Mouse (Mus musculus): ENCODE results near the gene Crygb. TPM values are rescaled to one million over a fixed set of nuclear protein-coding genes. Genes with fewer than 3 reads are reported as not detected.

The Crygb gene
- polyA plus RNA-seq (2017; shearing (Covaris generic)) = not detected

GRCm38 (mm10) chr1:65082188-65082587 lies at the start of gene Crygb:
Gene Crygb, minus strand, starts transcription at chr1:65082288.

GRCm38 (mm10) chr1:65122574-65123372 lies 40.7 kb upstream of the Crygb start, which contains the start of gene D630023F18Rik:
Gene D630023F18Rik, minus strand, starts transcription at chr1:65123214.

GRCm38 (mm10) chr1:65119438-65119837 lies 37.4 kb upstream of the Crygb start, which contains the start of gene Gm28845:
Gene Gm28845, minus strand, starts transcription at chr1:65119558.

GRCm38 (mm10) chr1:65103273-65103672 lies 21.2 kb upstream of the Crygb start, which contains the start of gene Cryga:
Gene Cryga, minus strand, starts transcription at chr1:65103373.

GRCm38 (mm10) chr1:65073589-65073988 lies 8.5 kb downstream of the Crygb start, which contains the start of gene Crygc:
Gene Crygc, minus strand, starts transcription at chr1:65073689.

GRCm38 (mm10) chr1:65063352-65063751 lies 18.7 kb downstream of the Crygb start, which contains the start of gene Crygd:
Gene Crygd, minus strand, starts transcription at chr1:65063452.

GRCm38 (mm10) chr1:65050952-65051351 lies 31.1 kb downstream of the Crygb start, which contains the start of gene Cryge:
Gene Cryge, minus strand, starts transcription at chr1:65051149.

DNA sequence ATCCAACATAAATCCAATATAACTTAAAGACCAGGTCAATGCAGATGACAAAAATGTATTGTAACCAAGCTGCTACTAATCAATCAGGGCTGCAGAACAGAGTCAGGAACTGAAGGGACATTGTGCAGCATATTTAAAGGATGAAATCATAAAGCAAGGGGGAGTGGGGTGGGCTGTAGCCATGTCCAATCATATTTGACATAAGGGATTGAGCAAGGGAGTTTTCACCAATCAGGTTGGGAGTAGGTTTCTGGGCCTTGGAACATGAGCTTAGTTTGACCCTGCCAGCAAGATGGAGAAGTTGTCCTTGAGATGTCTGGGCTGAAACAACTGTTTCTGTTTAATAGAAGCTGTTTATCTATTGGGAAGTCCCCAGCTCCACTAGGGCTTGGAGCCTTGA lies 49.4 kb downstream of the Crygb start, which contains the start of gene Akr1cl:
Akr1cl (minus strand) TSS at position 119 of the 400 bp plus-strand sequence.

Other genes with a start within 250 kb of the Crygb start
- gene Plekhm3, start 125.5 kb downstream of the Crygb start, polyA plus RNA-seq (2017; shearing (Covaris generic)) = 1 to 10 TPM; 2.5 to 3.0 TPM
- under 1 TPM in 1 of 2 experiments, not detected in 1; 0.86 TPM for gene Akr1cl, start 49.5 kb downstream of the Crygb start, polyA plus RNA-seq (2017; shearing (Covaris generic))
- gene Cryge, start 31.1 kb downstream of the Crygb start, polyA plus RNA-seq (2017; shearing (Covaris generic)) = not detected
- not detected for gene Crygd, start 18.8 kb downstream of the Crygb start, polyA plus RNA-seq (2017; shearing (Covaris generic))
- not detected for gene Crygc, start 8.6 kb downstream of the Crygb start, polyA plus RNA-seq (2017; shearing (Covaris generic))
- gene Cryga, start 21.1 kb upstream of the Crygb start, polyA plus RNA-seq (2017; shearing (Covaris generic)) = not detected
- gene Gm28845, start 37.3 kb upstream of the Crygb start, polyA plus RNA-seq (2017; shearing (Covaris generic)) = not detected
- not detected for gene D630023F18Rik, start 40.9 kb upstream of the Crygb start, polyA plus RNA-seq (2017; shearing (Covaris generic))
- gene Idh1, start 104.2 kb upstream of the Crygb start, polyA plus RNA-seq (2017; shearing (Covaris generic)) = 10 to 100 TPM in 1 of 2 experiments, 1 to 10 TPM in 1; 10.0 to 12.3 TPM
- gene Pikfyve, start 104.4 kb upstream of the Crygb start, polyA plus RNA-seq (2017; shearing (Covaris generic)) = 10 to 100 TPM; 19.9 to 26.1 TPM
- gene Pth2r, start 199.8 kb upstream of the Crygb start, polyA plus RNA-seq (2017; shearing (Covaris generic)) = under 1 TPM in 1 of 2 experiments, not detected in 1; 0.14 TPM